Comparison of ENCODE assay signal across 26 mouse cellular contexts in the genomic region with DNA sequence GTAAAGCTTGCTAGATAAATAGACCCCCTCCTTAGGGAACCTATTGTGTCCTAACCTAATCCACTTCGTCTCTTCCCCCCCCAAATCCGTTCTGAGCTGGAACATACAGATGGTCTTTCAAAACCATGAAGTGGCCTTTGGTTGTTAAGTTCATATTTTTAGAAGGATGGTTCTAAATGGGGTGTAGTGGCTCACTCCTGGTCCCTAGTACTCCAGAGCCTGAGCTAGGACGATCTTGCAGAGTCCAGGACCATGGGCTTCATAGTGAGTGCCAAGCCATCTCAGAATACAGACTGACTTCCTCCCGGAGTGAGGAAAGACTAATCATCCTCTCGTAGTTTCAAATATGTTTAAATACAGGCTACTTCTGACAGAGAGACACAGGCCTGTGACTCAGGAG. TPM values are rescaled to one million over a fixed set of nuclear protein-coding genes. Genes with fewer than 3 reads are reported as not detected.
DNase-seq lines count a peak whose midpoint lies in the region; ATAC-seq and TF ChIP-seq lines count a peak whose summit lies in the region.
"Had no signal": no experiment of that assay in that cellular context is flagged by ENCODE, and none has a peak within 500 bp of the region (broad histone marks: within the 10 kb centered on the region; RNA-seq: fewer than 3 reads in every experiment).

No protein-coding gene starts in this region.

- no peak overlapping the region for H3K9ac ChIP-seq in heart, adult 2 months (ENCODE audit: low read depth, low read length)
- no peak overlapping the region for H3K9ac ChIP-seq in heart, embryonic 13.5 days
- no peak overlapping the region for H3K9ac ChIP-seq in midbrain, embryonic 11.5 days (ENCODE audit: low read length)
- no peak overlapping the region for H3K9ac ChIP-seq in midbrain, postnatal 0 days (replicated peaks; ENCODE audit: low read length, poor library complexity, severe bottlenecking)
- H3K9ac ChIP-seq: forebrain, embryonic 13.5 days; hindbrain, embryonic 14.5 days had no signal

- TF ChIP-seq POLR2A in heart, adult 2 months (IDR thresholded peaks at IDR 0.05; ENCODE audit: insufficient read depth, low read depth, low read length), result no peak

- no peaks in the 10 kb centered on the region for H3K36me3 ChIP-seq in heart, embryonic 10.5 days
- peaks cover 2% of the 10 kb centered on the region for H3K36me3 ChIP-seq in heart, adult 2 months (ENCODE audit: control insufficient read depth, insufficient read depth, low read length)
- H3K36me3 ChIP-seq in heart, embryonic 13.5 days, result no peaks in the 10 kb centered on the region
- H3K36me3 ChIP-seq in midbrain, embryonic 11.5 days (ENCODE audit: control insufficient read depth, insufficient read depth, low read length), result no peaks in the 10 kb centered on the region
- no peaks in the 10 kb centered on the region for H3K36me3 ChIP-seq in midbrain, postnatal 0 days (ENCODE audit: insufficient read depth, low read length)
- H3K36me3 ChIP-seq: forebrain, embryonic 10.5 days; G1E had no signal

- no peaks in the 10 kb centered on the region for H3K27me3 ChIP-seq in heart, embryonic 10.5 days (ENCODE audit: insufficient read depth, poor library complexity, severe bottlenecking)
- no peaks in the 10 kb centered on the region for H3K27me3 ChIP-seq in heart, adult 2 months (ENCODE audit: control insufficient read depth, insufficient read depth, low read length)
- no peaks in the 10 kb centered on the region for H3K27me3 ChIP-seq in heart, embryonic 13.5 days (replicated peaks)
- H3K27me3 ChIP-seq in midbrain, embryonic 11.5 days (ENCODE audit: control insufficient read depth, insufficient read depth, low read length), result no peaks in the 10 kb centered on the region
- H3K27me3 ChIP-seq in midbrain, postnatal 0 days (ENCODE audit: insufficient read depth, low read length), result no peaks in the 10 kb centered on the region
- H3K27me3 ChIP-seq: CH12.LX, Patski had no signal

- no peak for DNase-seq in heart, embryonic 10.5 days (ENCODE audit: low spot score)
- DNase-seq in heart, adult 2 months, result no peak
- DNase-seq in heart, postnatal 10 days, result no peak
- peak; percentile 80 for DNase-seq in midbrain, embryonic 11.5 days (ENCODE audit: low spot score, missing footprints)
- no peak for DNase-seq in midbrain, postnatal 0 days (ENCODE audit: low spot score)
- DNase-seq: adrenal gland, postnatal 10 days; adrenal gland, postnatal 36 days; B cell, adult 2 months; cerebellum, adult 18-20 months; cerebellum, adult 9-10 months; cerebellum, postnatal 14 days; gastrocnemius, postnatal 10 days; gastrocnemius, postnatal 36 days; heart, postnatal 4 days; kidney, adult 18-20 months had no signal

- WGBS in heart, embryonic 10.5 days, result 31% methylated on average over 5 of the region's 5 CpGs
- WGBS in heart, adult 2 months, result 47% methylated on average over 5 of the region's 5 CpGs
- 37% methylated on average over 5 of the region's 5 CpGs for WGBS in heart, embryonic 13.5 days
- 41% methylated on average over 5 of the region's 5 CpGs for WGBS in midbrain, embryonic 11.5 days
- WGBS in midbrain, postnatal 0 days, result 51% methylated on average over 5 of the region's 5 CpGs

- 0 out of 2 replicates have a peak overlapping the region, but pooled peaks have one; percentile 4 for H3K4me2 ChIP-seq in heart, embryonic 13.5 days
- H3K4me2 ChIP-seq in midbrain, embryonic 11.5 days, result no peak overlapping the region
- no peak overlapping the region for H3K4me2 ChIP-seq in midbrain, postnatal 0 days (ENCODE audit: low read depth, low read length, poor library complexity, severe bottlenecking)
- H3K4me2 ChIP-seq: forebrain, embryonic 13.5 days; hindbrain, embryonic 14.5 days had no signal

- H3K4me3 ChIP-seq in heart, embryonic 10.5 days, result no peak overlapping the region
- no peak overlapping the region for H3K4me3 ChIP-seq in heart, adult 2 months
- H3K4me3 ChIP-seq in heart, embryonic 13.5 days, result no peak overlapping the region
- no peak overlapping the region for H3K4me3 ChIP-seq in midbrain, embryonic 11.5 days (ENCODE audit: low read depth, low read length)
- H3K4me3 ChIP-seq in midbrain, postnatal 0 days (ENCODE audit: low read depth, low read length), result no peak overlapping the region
- H3K4me3 ChIP-seq: forebrain, embryonic 10.5 days; forebrain, embryonic 13.5 days had no signal

- peaks cover 40% of the 10 kb centered on the region for H3K4me1 ChIP-seq in heart, embryonic 10.5 days
- H3K4me1 ChIP-seq in heart, adult 2 months (ENCODE audit: control insufficient read depth, insufficient read depth, low read length), result peaks cover 8% of the 10 kb centered on the region
- peaks cover 42% of the 10 kb centered on the region for H3K4me1 ChIP-seq in heart, embryonic 13.5 days
- H3K4me1 ChIP-seq in midbrain, embryonic 11.5 days (ENCODE audit: control insufficient read depth, insufficient read depth, low read length), result peaks cover 3% of the 10 kb centered on the region; the same call in 1 of the 2 replicates
- H3K4me1 ChIP-seq in midbrain, postnatal 0 days (ENCODE audit: insufficient read depth, low read length), result peaks cover 4% of the 10 kb centered on the region; the same call in 1 of the 2 replicates

- no peak for ATAC-seq in heart, embryonic 13.5 days (ENCODE audit: extremely low read depth, insufficient number of reproducible peaks, low FRiP score, low TSS enrichment)
- no peak for ATAC-seq in midbrain, embryonic 11.5 days (ENCODE audit: low FRiP score)
- no peak for ATAC-seq in midbrain, postnatal 0 days (ENCODE audit: low FRiP score)
- ATAC-seq: forebrain, embryonic 13.5 days; forebrain, embryonic 16.5 days; hindbrain, postnatal 0 days; inflammation-experienced regulatory T-cells, adult 6 months; intestine, embryonic 16.5 days; Patski had no signal

- H3K9me3 ChIP-seq in heart, embryonic 10.5 days, result no peaks in the 10 kb centered on the region
- no peaks in the 10 kb centered on the region for H3K9me3 ChIP-seq in heart, embryonic 13.5 days
- no peaks in the 10 kb centered on the region for H3K9me3 ChIP-seq in midbrain, embryonic 11.5 days (ENCODE audit: control insufficient read depth, low read length)
- no peaks in the 10 kb centered on the region for H3K9me3 ChIP-seq in midbrain, postnatal 0 days (ENCODE audit: low read length)
- H3K9me3 ChIP-seq: forebrain, embryonic 10.5 days; forebrain, embryonic 13.5 days; G1E had no signal

- no peaks in the 10 kb centered on the region; the same call in 1 of the 2 replicates for H3K79me2 ChIP-seq in heart, adult 2 months (replicated peaks; ENCODE audit: control insufficient read depth, insufficient read depth, low read length)

- no peak for TF ChIP-seq CTCF in heart, adult 2 months (IDR thresholded peaks at IDR 0.05)
- TF ChIP-seq CTCF in midbrain, postnatal 0 days (IDR thresholded peaks at IDR 0.05), result no peak

- H3K27ac ChIP-seq in heart, embryonic 10.5 days, result peak overlapping the region; percentile 69
- no peak overlapping the region for H3K27ac ChIP-seq in heart, adult 2 months
- H3K27ac ChIP-seq in heart, embryonic 13.5 days (replicated peaks), result peak overlapping the region; percentile 48; the same call in 1 of the 2 replicates
- H3K27ac ChIP-seq in midbrain, embryonic 11.5 days (ENCODE audit: low read depth, low read length), result no peak overlapping the region
- H3K27ac ChIP-seq in midbrain, postnatal 0 days (ENCODE audit: low read depth, low read length), result no peak overlapping the region
- H3K27ac ChIP-seq: forebrain, embryonic 10.5 days; forebrain, embryonic 13.5 days; hindbrain, embryonic 14.5 days; hindbrain, postnatal 0 days had no signal

- intact Hi-C loops in heart, adult 2 months (cut with DNase I), result no loop called here
- intact Hi-C loops in heart, postnatal 10 days (cut with DNase I), result no loop called here

- no peak for TF ChIP-seq EP300 in heart, adult 2 months (IDR thresholded peaks at IDR 0.05; ENCODE audit: insufficient read depth, low read depth, low read length)

RNA-seq across cellular contexts. Expression of a gene that starts 2.0 kb away (rescaled TPM):
- 34.2 and 48.1 TPM in 2 replicates for polyA plus RNA-seq in heart, embryonic 10.5 days (2016; fragmentation: Nextera tagmentation; extraction: Ambion mirVana)
- 100 to 1,000 TPM; 206 to 229 TPM for total RNA-seq in heart, adult 2 months (2021)
- 66.9 and 147 TPM in 2 replicates for polyA plus RNA-seq in heart, adult 2 months (2012; rRNA removed)
- 29.9 and 30.6 TPM in 2 replicates for polyA plus RNA-seq in heart, embryonic 13.5 days (2015; fragmentation: Nextera tagmentation; extraction: Ambion mirVana)
- total RNA-seq in heart, postnatal 10 days (2021), result 100 to 1,000 TPM; 194 to 211 TPM
- 10.7 and 11.3 TPM in 2 replicates for polyA plus RNA-seq in midbrain, embryonic 11.5 days (2014; fragmentation: Nextera tagmentation; extraction: Ambion mirVana)
- 43.7 and 44.2 TPM in 2 replicates for total RNA-seq in midbrain, postnatal 0 days (2014; rRNA removed)
- polyA plus RNA-seq in midbrain, postnatal 0 days (2015; fragmentation: Nextera tagmentation; extraction: Ambion mirVana), result 5.3 and 5.8 TPM in 2 replicates

Comparison
In these comparisons a context has a peak if more than half of its experiments do, and no peak if none do; other contexts are left out.
1. H3K27ac ChIP-seq: peak in heart, embryonic 10.5 days (single experiment) and heart, embryonic 13.5 days (single experiment); none in heart, adult 2 months (single experiment), midbrain, embryonic 11.5 days (single experiment) and midbrain, postnatal 0 days (single experiment).